Mouse (Mus musculus) mouse trophoblast stem cell (cell line): ENCODE data around the gene Gm28374.
"Not testable (repeated sequence)": the region's sequence is repeated elsewhere in the genome, so short reads cannot be mapped to it uniquely, and the experiment has no call there.

Source experiments
- in situ Hi-C, 2 experiments: fragments of 300-500 bp; cut with MseI, MboI; formaldehyde crosslinking; loops; 2 replicates in 1 of 2; 3 replicates in 1 of 2; pipeline ENCODE4 v1.15.1; 2025

The Gm28374 gene

GRCm38 (mm10) chr19:6057313-6058096 lies 24.6 kb downstream of the Gm28374 start, which contains the start of the genes Mrpl49 and Fau:
TSS of gene Mrpl49 (minus strand) at chr19:6057785.
TSS of gene Fau (plus strand) at chr19:6057844.
- in situ Hi-C loops: no loop called here

- in situ Hi-C loops: no loop called here
These were observed 25.4 kb downstream of the Gm28374 start for GRCm38 (mm10) chr19:6056696-6057095.

DNA sequence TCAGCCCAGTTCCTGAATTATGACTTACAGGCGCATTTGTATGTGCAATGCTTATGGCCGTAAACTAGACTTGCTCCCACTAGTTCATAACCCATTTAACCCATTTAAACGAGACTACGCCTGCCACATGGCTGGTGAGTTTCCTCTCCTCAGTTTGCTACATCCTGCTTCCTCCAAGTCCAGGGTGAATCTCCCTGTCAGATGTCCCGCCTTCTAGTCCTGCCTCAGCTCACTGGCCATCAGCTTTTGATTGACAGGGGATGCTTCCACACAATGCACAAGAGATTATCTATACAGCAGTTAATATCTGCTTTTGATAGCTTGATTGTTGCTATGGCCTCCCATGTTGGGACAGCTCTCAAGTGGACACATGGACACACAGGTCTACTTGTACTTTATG lies 27.8 kb downstream of the Gm28374 start:
- in situ Hi-C loops: no loop called here

- in situ Hi-C loops: no loop called here
These were observed 29.5 kb downstream of the Gm28374 start for GRCm38 (mm10) chr19:6052516-6052915.

DNA sequence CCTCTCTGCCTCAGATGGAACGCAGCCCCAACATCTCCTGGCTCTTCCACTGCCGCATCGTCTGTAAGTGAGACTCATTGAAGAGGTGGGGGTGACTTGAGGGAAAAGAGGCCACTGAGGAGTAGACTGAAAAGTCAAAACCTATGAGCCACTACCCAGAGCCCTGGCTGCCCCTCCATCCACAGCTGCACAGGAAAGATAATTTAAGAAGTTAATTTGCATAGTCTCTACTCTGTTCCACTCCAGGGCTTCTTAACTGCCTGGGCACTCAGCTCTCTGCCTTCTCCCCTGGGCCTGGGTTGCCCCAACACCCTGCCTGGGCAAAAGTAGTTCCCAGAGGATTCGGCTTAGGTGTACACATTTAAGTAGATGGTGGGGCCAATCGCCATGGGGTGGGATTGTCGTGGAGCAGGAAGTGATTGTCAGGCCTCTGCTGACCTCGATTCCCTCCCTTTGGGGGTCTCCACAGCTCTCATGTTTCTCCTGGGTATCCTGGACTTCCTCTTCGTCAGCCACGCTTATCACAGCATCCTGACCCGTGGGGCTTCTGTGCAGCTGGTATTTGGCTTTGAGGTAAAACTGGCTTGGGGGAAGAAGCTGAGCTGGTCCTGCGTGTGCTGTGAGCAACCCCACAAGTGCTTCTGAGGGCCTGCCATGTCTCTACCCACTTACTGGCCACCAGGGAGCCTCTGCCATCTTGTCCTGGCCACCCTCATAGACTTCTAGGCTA lies 33.2 kb downstream of the Gm28374 start:
- in situ Hi-C loops: no loop called here

GRCm38 (mm10) chr19:6047899-6048166 lies 34.2 kb downstream of the Gm28374 start:
- in situ Hi-C loops: no loop called here

DNA sequence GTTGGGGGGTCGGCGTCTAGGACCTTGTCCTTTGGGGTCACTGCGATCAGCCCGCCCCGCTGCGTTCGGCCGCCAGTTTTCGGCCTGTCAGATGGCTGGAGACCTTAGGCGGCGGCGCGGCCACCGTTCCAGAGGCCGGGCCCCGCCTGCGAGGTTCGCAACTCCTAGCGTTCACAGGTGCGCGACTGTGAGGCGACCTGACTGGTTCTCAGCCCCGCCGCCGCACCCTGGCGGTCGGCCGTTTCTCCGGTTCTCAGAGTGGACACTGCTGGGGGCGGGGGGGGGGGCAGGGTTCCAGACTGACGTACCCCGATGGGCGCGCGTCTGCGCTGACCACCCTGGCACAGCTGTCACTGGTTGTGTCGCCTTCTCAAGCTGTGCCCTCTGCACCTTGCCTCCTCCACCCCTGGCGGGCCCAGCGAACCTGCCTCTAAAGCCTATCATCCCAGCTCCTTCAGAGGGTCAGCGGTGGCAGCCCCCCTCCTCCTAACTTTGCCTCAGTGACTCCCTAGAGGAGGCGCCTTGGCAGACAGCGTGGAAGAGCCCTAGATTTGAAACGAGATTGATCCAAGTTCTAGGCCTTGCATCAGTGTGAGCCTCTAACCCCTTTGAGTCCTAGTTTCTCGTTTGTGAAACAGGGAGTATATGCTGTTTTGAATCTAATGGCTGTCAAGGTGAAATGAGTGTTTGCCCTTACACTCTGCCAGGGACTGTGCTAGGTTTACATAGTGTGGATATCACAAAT lies 34.7 kb downstream of the Gm28374 start:
- in situ Hi-C loops: no loop called here

GRCm38 (mm10) chr19:6046294-6047153 lies 35.5 kb downstream of the Gm28374 start, which contains the start of gene Syvn1:
TSS of gene Syvn1 (plus strand) at chr19:6046576.
- in situ Hi-C loops: no loop called here

- in situ Hi-C loops: no loop called here
These were observed 36.4 kb downstream of the Gm28374 start for GRCm38 (mm10) chr19:6045366-6046293.

- in situ Hi-C loops: not testable (repeated sequence)
These were observed 38.0 kb downstream of the Gm28374 start for GRCm38 (mm10) chr19:6044102-6044501.

DNA sequence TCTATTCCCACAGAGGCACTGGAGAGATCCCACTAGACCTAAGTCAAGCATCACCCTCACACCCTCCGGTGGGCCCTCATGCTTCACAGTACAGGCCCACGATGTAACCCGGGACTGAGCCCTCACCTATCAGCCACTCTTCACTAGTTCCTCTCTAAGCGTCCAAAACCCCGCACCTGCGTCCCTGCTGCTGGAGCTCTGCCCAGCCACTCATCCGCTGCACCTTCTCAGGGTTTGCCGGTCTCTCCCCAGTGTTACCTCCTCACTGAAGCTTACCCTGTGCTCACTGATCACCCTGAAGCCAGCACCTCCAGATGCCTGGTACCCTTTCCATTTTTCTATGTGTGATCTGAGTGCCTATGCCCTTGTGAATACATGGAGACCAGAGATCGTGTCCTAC lies 39.8 kb downstream of the Gm28374 start:
- in situ Hi-C loops: no loop called here

DNA sequence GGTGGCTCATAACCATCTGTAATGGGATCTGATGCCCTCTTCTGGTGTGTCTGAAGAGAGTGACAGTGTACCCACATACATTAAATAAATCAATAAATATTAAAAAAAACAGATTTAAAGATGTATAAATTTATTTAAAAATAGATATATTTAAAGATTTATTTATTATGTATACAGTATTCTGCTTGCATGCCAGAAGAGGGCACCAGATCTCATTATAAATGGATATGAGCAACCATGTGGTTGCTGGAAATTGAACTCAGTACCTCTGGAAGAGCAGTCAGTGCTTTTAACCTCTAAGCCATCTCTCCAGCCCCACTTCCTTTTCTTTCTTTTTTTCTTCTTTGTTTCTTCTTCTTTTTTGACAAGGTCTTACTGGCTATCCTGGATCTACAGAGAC lies 42.1 kb downstream of the Gm28374 start:
- in situ Hi-C loops: no loop called here

- in situ Hi-C loops: no loop called here
These were observed 43.7 kb downstream of the Gm28374 start for GRCm38 (mm10) chr19:6038326-6038725.

DNA sequence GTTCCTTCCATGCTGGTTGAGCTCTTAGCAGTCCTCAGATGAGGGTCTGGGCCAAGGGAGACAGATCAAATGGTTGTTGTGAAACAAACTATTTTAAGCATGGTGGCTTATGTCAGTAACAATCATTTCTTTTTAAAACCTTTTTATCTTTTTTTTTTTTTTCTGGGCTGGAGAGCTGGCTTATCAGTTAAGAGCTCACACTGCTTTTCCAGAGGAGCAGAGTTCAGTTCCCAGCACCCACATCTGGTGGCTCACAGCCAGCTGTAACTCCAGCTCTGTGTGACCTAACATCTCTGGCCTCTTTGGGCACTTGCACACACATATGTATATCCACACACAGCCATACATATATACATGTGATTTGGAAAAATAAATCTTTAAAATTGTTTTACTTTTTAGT lies 44.4 kb downstream of the Gm28374 start:
- in situ Hi-C loops: no loop called here

- in situ Hi-C loops: no loop called here
These were observed 46.0 kb downstream of the Gm28374 start for GRCm38 (mm10) chr19:6035966-6036585.

- in situ Hi-C loops: no loop called here
These were observed 51.4 kb downstream of the Gm28374 start for GRCm38 (mm10) chr19:6030520-6031280.

GRCm38 (mm10) chr19:6029426-6029825 lies 52.6 kb downstream of the Gm28374 start:
- in situ Hi-C loops: no loop called here

DNA sequence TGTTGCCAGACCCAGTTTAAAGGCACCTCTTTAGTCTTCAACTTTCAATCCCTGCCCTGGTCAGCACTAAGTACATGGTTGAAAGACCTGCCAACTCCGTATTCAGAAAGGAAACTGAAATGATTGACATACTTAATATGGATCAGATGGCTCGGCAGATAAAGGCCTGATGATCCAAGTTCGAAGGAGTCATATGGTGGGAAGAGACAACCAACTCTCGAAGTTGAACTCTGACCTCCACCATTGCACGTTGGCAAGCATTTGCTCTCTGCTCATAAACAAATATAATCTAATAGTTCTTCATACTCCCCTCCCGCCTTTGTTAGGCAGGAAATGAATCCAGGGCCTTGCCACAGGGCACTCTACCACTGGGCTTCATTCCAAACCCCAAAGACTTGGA lies 53.1 kb downstream of the Gm28374 start:
- in situ Hi-C loops: no loop called here
